Mouse (Mus musculus) CH12.LX (cell line): ENCODE data around the gene Cldnd1. TPM values are rescaled to one million over a fixed set of nuclear protein-coding genes. Genes with fewer than 3 reads are reported as not detected.

Source experiments
- DNase-seq: peaks from one replicate; pipeline ENCODE4 v3.0.0-alpha.2; 2013; ENCODE audit errors: extremely low read depth
- H3K27ac ChIP-seq: 2 replicates; pipeline ENCODE4 v1.5.1; 2012; ENCODE audit warnings: low read depth, mild to moderate bottlenecking, control low read depth, moderate library complexity; ENCODE audit not compliant: insufficient read depth
- H3K27me3 ChIP-seq: replicated peaks from 2 replicates; pipeline ENCODE3; 2012; ENCODE audit warnings: inconsistent platforms
- H3K36me3 ChIP-seq, 2 experiments: replicated peaks in 1 of 2; 2 replicates each; pipeline versions ENCODE3 to v1.6.1; 2012; ENCODE audit warnings: inconsistent platforms in 1 of 2, low read length in 1 of 2, mild to moderate bottlenecking in 1 of 2, mixed read lengths in 1 of 2, moderate library complexity in 1 of 2; ENCODE audit not compliant: control insufficient read depth in 1 of 2, insufficient read depth in 1 of 2
- H3K4me1 ChIP-seq, 2 experiments: 2 replicates each; pipeline ENCODE4 v1.6.1; 2012; ENCODE audit warnings: inconsistent platforms in 1 of 2, moderate library complexity in 1 of 2; ENCODE audit not compliant: insufficient read depth in 2 of 2, control insufficient read depth in 1 of 2
- H3K4me2 ChIP-seq: 2 replicates; pipeline ENCODE4 v1.6.1; 2012; ENCODE audit warnings: low read depth, mild to moderate bottlenecking, control low read depth; ENCODE audit not compliant: poor library complexity, insufficient read depth, severe bottlenecking
- H3K4me3 ChIP-seq, 3 experiments: fragments of 150-350 bp in 1 of 3; sonication (generic) in 1 of 3; replicated peaks in 1 of 3; 2 replicates each; pipeline versions ENCODE3 to v1.5.1; 2011 to 2012; ENCODE audit warnings: low read depth in 2 of 3, low read length in 2 of 3, mild to moderate bottlenecking in 2 of 3, moderate library complexity in 2 of 3, control low read depth in 1 of 3, improper control_type of control experiment in 1 of 3, inconsistent platforms in 1 of 3, mixed read lengths in 1 of 3; ENCODE audit not compliant: poor library complexity in 1 of 3
- H3K79me2 ChIP-seq: replicated peaks from 2 replicates; pipeline ENCODE4 v1.6.1; 2012; ENCODE audit warnings: mild to moderate bottlenecking, moderate library complexity; ENCODE audit not compliant: control insufficient read depth, poor library complexity, insufficient read depth, severe bottlenecking; ENCODE audit errors: extremely low read depth
- H3K9ac ChIP-seq: 2 replicates; pipeline ENCODE4 v1.6.1; 2012; ENCODE audit warnings: low read depth, mild to moderate bottlenecking, control low read depth, moderate library complexity; ENCODE audit not compliant: insufficient read depth
- H3K9me3 ChIP-seq: replicated peaks from 2 replicates; pipeline ENCODE3; 2012; ENCODE audit warnings: low read length, inconsistent platforms, mixed read lengths
- BHLHE40 ChIP-seq: IDR thresholded peaks from 2 replicates; pipeline ENCODE4 v1.6.1; 2011; ENCODE audit warnings: mild to moderate bottlenecking, low read depth, low read length, improper control_type of control experiment
- CHD1 ChIP-seq: IDR thresholded peaks from 2 replicates; pipeline ENCODE4 v1.6.1; 2012; ENCODE audit warnings: low read depth, low read length, improper control_type of control experiment, inconsistent platforms
- CHD2 ChIP-seq: IDR thresholded peaks from 2 replicates; pipeline ENCODE4 v1.6.1; 2011; ENCODE audit warnings: low read length, improper control_type of control experiment
- CTCF ChIP-seq, 2 experiments: IDR thresholded peaks in 1 of 2; conservative IDR thresholded peaks in 1 of 2; 2 replicates each; pipeline ENCODE4 v1.5.1; 2011 to 2012; ENCODE audit warnings: low read depth in 2 of 2, low read length in 2 of 2, improper control_type of control experiment in 1 of 2, inconsistent platforms in 1 of 2, mild to moderate bottlenecking in 1 of 2, moderate library complexity in 1 of 2
- E2F4 ChIP-seq: IDR thresholded peaks from 2 replicates; pipeline ENCODE4 v1.6.1; 2011; ENCODE audit warnings: low read depth, low read length, improper control_type of control experiment; ENCODE audit not compliant: insufficient replicate concordance
- ELF1 ChIP-seq: IDR thresholded peaks from 2 replicates; pipeline ENCODE4 v1.6.1; 2014; ENCODE audit warnings: low read depth, mild to moderate bottlenecking, inconsistent platforms, low read length, improper control_type of control experiment
- EP300 ChIP-seq: IDR thresholded peaks from 2 replicates; pipeline ENCODE4 v1.6.1; 2011; ENCODE audit warnings: low read length, improper control_type of control experiment
- ETS1 ChIP-seq: conservative IDR thresholded peaks from 2 replicates; pipeline ENCODE4 v1.6.1; 2012; ENCODE audit warnings: low read depth, mild to moderate bottlenecking, inconsistent platforms, low read length, improper control_type of control experiment, moderate library complexity
- GABPA ChIP-seq: IDR thresholded peaks from 2 replicates; pipeline ENCODE4 v1.6.1; 2012; ENCODE audit warnings: low read depth, low read length, improper control_type of control experiment, inconsistent platforms; ENCODE audit not compliant: insufficient replicate concordance
- HCFC1 ChIP-seq: IDR thresholded peaks from 2 replicates; pipeline ENCODE4 v1.6.1; 2012; ENCODE audit warnings: low read depth, mild to moderate bottlenecking, inconsistent platforms, low read length, improper control_type of control experiment
- IRF4 ChIP-seq: IDR thresholded peaks from 2 replicates; pipeline ENCODE4 v1.6.1; 2014; ENCODE audit warnings: low read depth, mild to moderate bottlenecking, inconsistent platforms, low read length, improper control_type of control experiment
- JUN ChIP-seq: IDR thresholded peaks from 2 replicates; pipeline ENCODE4 v1.6.1; 2011; ENCODE audit warnings: low read depth, mild to moderate bottlenecking, low read length, improper control_type of control experiment, moderate library complexity; ENCODE audit not compliant: insufficient read depth
- JUND ChIP-seq: conservative IDR thresholded peaks from 2 replicates; pipeline ENCODE4 v1.6.1; 2011; ENCODE audit warnings: low read depth, low read length, improper control_type of control experiment
- KAT2A ChIP-seq: IDR thresholded peaks from 2 replicates; pipeline ENCODE4 v1.6.1; 2012; ENCODE audit warnings: low read length, improper control_type of control experiment, inconsistent platforms; ENCODE audit not compliant: insufficient replicate concordance
- MAFK ChIP-seq: IDR thresholded peaks from 2 replicates; pipeline ENCODE4 v1.6.1; 2011; ENCODE audit warnings: low read length, improper control_type of control experiment; ENCODE audit not compliant: insufficient replicate concordance
- MAX ChIP-seq: IDR thresholded peaks from 2 replicates; pipeline ENCODE4 v1.6.1; 2011; ENCODE audit warnings: low read length, improper control_type of control experiment
- MAZ ChIP-seq: IDR thresholded peaks from 2 replicates; pipeline ENCODE4 v1.6.1; 2012; ENCODE audit warnings: low read depth, mild to moderate bottlenecking, inconsistent platforms, low read length, improper control_type of control experiment, moderate library complexity
- MEF2A ChIP-seq: IDR thresholded peaks from 2 replicates; pipeline ENCODE4 v1.6.1; 2014; ENCODE audit warnings: low read depth, mild to moderate bottlenecking, inconsistent platforms, low read length, improper control_type of control experiment, borderline replicate concordance
- MXI1 ChIP-seq: IDR thresholded peaks from 2 replicates; pipeline ENCODE4 v1.6.1; 2011; ENCODE audit warnings: mild to moderate bottlenecking, low read depth, low read length, improper control_type of control experiment
- MYC ChIP-seq: IDR thresholded peaks from 2 replicates; pipeline ENCODE4 v1.6.1; 2011; ENCODE audit warnings: low read depth, mild to moderate bottlenecking, improper control_type of control experiment, low read length
- NELFE ChIP-seq: IDR thresholded peaks from 2 replicates; pipeline ENCODE4 v1.6.1; 2011; ENCODE audit warnings: low read depth, low read length, improper control_type of control experiment
- NRF1 ChIP-seq: IDR thresholded peaks from 2 replicates; pipeline ENCODE4 v1.6.1; 2014; ENCODE audit warnings: low read depth, mild to moderate bottlenecking, inconsistent platforms, low read length, improper control_type of control experiment, moderate library complexity
- PAX5 ChIP-seq: IDR thresholded peaks from 2 replicates; pipeline ENCODE4 v1.6.1; 2012; ENCODE audit warnings: low read length, inconsistent platforms, mixed read lengths
- POLR2A ChIP-seq: IDR thresholded peaks from 2 replicates; pipeline ENCODE4 v1.6.1; 2011; ENCODE audit warnings: low read depth, mild to moderate bottlenecking, improper control_type of control experiment, low read length
- POLR2AphosphoS2 ChIP-seq: IDR thresholded peaks from 2 replicates; pipeline ENCODE4 v1.6.1; 2011; ENCODE audit warnings: low read depth, low read length, improper control_type of control experiment
- RAD21 ChIP-seq: IDR thresholded peaks from 2 replicates; pipeline ENCODE4 v1.6.1; 2011; ENCODE audit warnings: low read depth, mild to moderate bottlenecking, low read length, improper control_type of control experiment, moderate library complexity
- RCOR1 ChIP-seq: conservative IDR thresholded peaks from 2 replicates; pipeline ENCODE4 v1.6.1; 2012; ENCODE audit warnings: low read depth, mild to moderate bottlenecking, inconsistent platforms, low read length, improper control_type of control experiment
- SIN3A ChIP-seq: IDR thresholded peaks from 2 replicates; pipeline ENCODE4 v1.6.1; 2012; ENCODE audit warnings: low read length, improper control_type of control experiment, inconsistent platforms
- SMC3 ChIP-seq: IDR thresholded peaks from 2 replicates; pipeline ENCODE4 v1.6.1; 2011; ENCODE audit warnings: low read depth, low read length, improper control_type of control experiment
- TBP ChIP-seq: conservative IDR thresholded peaks from 2 replicates; pipeline ENCODE4 v1.6.1; 2011; ENCODE audit warnings: low read depth, low read length, improper control_type of control experiment
- TCF12 ChIP-seq: IDR thresholded peaks from 2 replicates; pipeline ENCODE4 v1.6.1; 2014; ENCODE audit warnings: low read depth, mild to moderate bottlenecking, inconsistent platforms, low read length, improper control_type of control experiment
- UBTF ChIP-seq: IDR thresholded peaks from 2 replicates; pipeline ENCODE4 v1.6.1; 2012; ENCODE audit warnings: low read depth, mild to moderate bottlenecking, inconsistent platforms, low read length, improper control_type of control experiment, moderate library complexity
- USF1 ChIP-seq: IDR thresholded peaks from 2 replicates; pipeline ENCODE4 v1.6.1; 2014; ENCODE audit warnings: low read depth, mild to moderate bottlenecking, inconsistent platforms, low read length, improper control_type of control experiment
- USF2 ChIP-seq: conservative IDR thresholded peaks from 2 replicates; pipeline ENCODE4 v1.6.1; 2011; ENCODE audit warnings: low read depth, low read length, improper control_type of control experiment
- ZC3H11A ChIP-seq: IDR thresholded peaks from 2 replicates; pipeline ENCODE4 v1.6.1; 2012; ENCODE audit warnings: low read depth, mild to moderate bottlenecking, inconsistent platforms, low read length, improper control_type of control experiment
- ZKSCAN1 ChIP-seq: IDR thresholded peaks from 2 replicates; pipeline ENCODE4 v1.6.1; 2012; ENCODE audit warnings: low read depth, inconsistent platforms, low read length, improper control_type of control experiment, borderline replicate concordance
- ZMIZ1 ChIP-seq: IDR thresholded peaks from 2 replicates; pipeline ENCODE4 v1.6.1; 2012; ENCODE audit warnings: low read depth, mild to moderate bottlenecking, inconsistent platforms, low read length, improper control_type of control experiment
- ZNF384 ChIP-seq: IDR thresholded peaks from 2 replicates; pipeline ENCODE4 v1.6.1; 2012; ENCODE audit warnings: low read depth, low read length, improper control_type of control experiment, inconsistent platforms
- dilution Hi-C: fragments of 300-500 bp; cut with MboI; formaldehyde crosslinking; loops from 2 replicates; pipeline ENCODE4 v1.14.3; 2020; ENCODE audit warnings: low sequenced_read_pairs; ENCODE audit not compliant: extremely low pct_unique_long_range_greater_than_20kb, extremely low pct_ligation_motif_present
- in situ Hi-C: fragments of 300-500 bp; cut with MboI; formaldehyde crosslinking; loops from 3 replicates; pipeline ENCODE4 v1.14.3; 2019; ENCODE audit warnings: low sequenced_read_pairs, low pct_ligation_motif_present, low pct_unique_long_range_greater_than_20kb, mixed read lengths
- polyA plus RNA-seq: library from polyadenylated mRNA; unstranded; fragments of >175 nt; gene quantifications from 2 replicates; pipeline ENCODE4 v1.2.1, GENCODE M21; 2012; ENCODE audit warnings: low read depth; ENCODE audit not compliant: insufficient read length
- total RNA-seq, 2 experiments: library from RNA; depleted of rRNA; stranded (reverse); fragments of 300-350 nt in 1 of 2; fragments of >200 nt in 1 of 2; gene quantifications; 2 replicates each; pipeline ENCODE4 v1.2.3; 2012 to 2014

The Cldnd1 gene
- total and polyA plus RNA-seq, 3 experiments = 59.9 to 80.6 (median 78.7) TPM

DNA sequence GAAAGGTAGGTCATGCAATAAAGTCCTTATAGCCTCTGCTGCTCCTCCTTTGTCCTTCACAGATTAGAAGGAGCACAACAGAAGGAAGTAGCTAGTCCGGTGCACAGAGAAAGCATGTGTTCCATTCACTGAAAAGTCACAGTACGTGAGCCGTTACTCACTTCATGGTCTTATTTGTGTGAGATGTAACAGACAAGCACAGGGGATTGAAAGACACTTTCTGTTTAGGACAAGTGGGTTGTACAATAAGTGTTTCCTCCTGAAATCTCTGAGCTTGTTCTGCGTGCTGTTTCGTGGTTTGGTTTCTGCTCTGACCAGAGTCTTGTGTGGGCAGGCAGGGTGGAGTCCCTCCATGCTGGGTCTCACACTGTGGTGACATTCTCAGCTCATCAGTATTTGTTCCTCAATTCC, 37.4 kb upstream of the Cldnd1 start:
- H3K4me1 ChIP-seq = peaks cover 11 to 51% of the 10 kb centered on the region in 2 experiments

DNA sequence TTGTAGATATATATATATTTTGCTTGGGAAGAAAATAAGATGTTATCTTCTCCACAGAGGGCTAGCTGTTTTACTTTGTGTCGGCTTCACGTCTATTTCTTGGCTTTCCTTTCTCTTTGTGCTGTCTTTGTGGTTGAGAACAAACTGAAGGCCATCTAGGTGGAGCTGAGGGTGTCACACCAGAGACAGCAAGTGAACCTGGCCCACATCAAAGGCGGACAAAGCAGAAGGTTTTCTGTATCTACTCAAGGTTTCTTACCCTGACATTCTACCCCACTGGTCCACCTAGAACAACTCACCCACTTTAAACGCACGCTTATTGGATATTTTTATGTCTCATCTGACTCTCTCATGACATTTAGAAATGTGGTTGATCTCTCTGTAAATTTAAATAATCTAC, 33.6 kb upstream of the Cldnd1 start:
- H3K27me3 ChIP-seq = no peaks in the 10 kb centered on the region
- no peak overlapping the region for H3K4me3 ChIP-seq
- no peaks in the 10 kb centered on the region for H3K36me3 ChIP-seq
- in situ Hi-C loops = no loop called here
- no peak overlapping the region for H3K4me2 ChIP-seq
- dilution Hi-C loops = no loop called here
- no peaks in the 10 kb centered on the region for H3K79me2 ChIP-seq
- no peak overlapping the region for H3K27ac ChIP-seq
- no peak for DNase-seq
- H3K9ac ChIP-seq = no peak overlapping the region
- H3K9me3 ChIP-seq = no peaks in the 10 kb centered on the region
- H3K4me1 ChIP-seq = peaks cover 17 to 53% of the 10 kb centered on the region in 2 experiments
- TF ChIP-seq ZNF384 (no peak), RCOR1 (no peak), UBTF (no peak), MXI1 (no peak), MAZ (no peak), POLR2AphosphoS2 (no peak), JUN (no peak), NELFE (no peak)
- TF ChIP-seq, all 38 proteins: peak for 0

More for the DNA sequence above, 37.4 kb upstream of the Cldnd1 start:
- no peaks in the 10 kb centered on the region for H3K79me2 ChIP-seq
- H3K9ac ChIP-seq = peak overlapping the region; percentile 62
- peak overlapping the region; percentile 88 for H3K4me2 ChIP-seq
- peak; percentile 85; the same call in 1 of the 2 replicates for TF ChIP-seq SIN3A
- no peak for TF ChIP-seq MAFK
- no peak for TF ChIP-seq USF2
- peak; percentile 94 for TF ChIP-seq MYC
- TF ChIP-seq ZC3H11A = no peak
- no peak for TF ChIP-seq PAX5
- peak; percentile 83; the same call in 1 of the 2 replicates for TF ChIP-seq POLR2AphosphoS2
- peak; percentile 83 for TF ChIP-seq ZMIZ1
- peak; percentile 63; the same call in 1 of the 2 replicates for TF ChIP-seq CHD2
- peak; percentile 56; the same call in 1 of the 2 replicates for TF ChIP-seq HCFC1
- peak; percentile 94 for TF ChIP-seq TCF12
- TF ChIP-seq POLR2A = peak; percentile 63
- peak; percentile 89 for TF ChIP-seq BHLHE40
- TF ChIP-seq ETS1 = peak; percentile 86
- TF ChIP-seq TBP = peak; percentile 85
- 0 out of 2 replicates have a peak, but pooled peaks have one; percentile 35 for TF ChIP-seq NRF1
- peak; percentile 95 for TF ChIP-seq CHD1
- TF ChIP-seq JUN = no peak; the same call in 1 of the 2 replicates
- TF ChIP-seq MAZ = peak; percentile 43; the same call in 1 of the 2 replicates
- peak; percentile 10; the same call in 1 of the 2 replicates for TF ChIP-seq SMC3
- TF ChIP-seq MAX = peak; percentile 85
- no peak for TF ChIP-seq ZKSCAN1
- no peak for TF ChIP-seq RCOR1
- TF ChIP-seq MXI1 = peak; percentile 91
- TF ChIP-seq CTCF (conservative IDR thresholded peaks at IDR 0.05 in 1 of 2, IDR thresholded peaks at IDR 0.05 in 1 of 2; ENCODE audit: low read depth in 2 of 2, low read length in 2 of 2) = no peak
- TF ChIP-seq ELF1 = no peak
- peak; percentile 85 for TF ChIP-seq EP300
- peak; percentile 82 for TF ChIP-seq IRF4
- peak; percentile 65; the same call in 1 of the 2 replicates for TF ChIP-seq NELFE
- TF ChIP-seq E2F4 = no peak
- no peak for TF ChIP-seq USF1
- TF ChIP-seq JUND = peak; percentile 69
- no peak for TF ChIP-seq UBTF
- TF ChIP-seq KAT2A = no peak
- no peak for TF ChIP-seq GABPA
- TF ChIP-seq ZNF384 = no peak
- TF ChIP-seq MEF2A = peak; percentile 79; the same call in 1 of the 2 replicates
- peak; percentile 1; the same call in 1 of the 2 replicates for TF ChIP-seq RAD21
- TF ChIP-seq, all 38 proteins: peak for 23
- H3K36me3 ChIP-seq = no peaks in the 10 kb centered on the region
- H3K4me3 ChIP-seq = peak overlapping the region in 2 of 3 experiments; percentile 17 to 52
- in situ Hi-C loops = no loop called here
- H3K27ac ChIP-seq = peak overlapping the region; percentile 99
- no peaks in the 10 kb centered on the region for H3K27me3 ChIP-seq
- peak; percentile 90 for DNase-seq
- dilution Hi-C loops = no loop called here
- no peaks in the 10 kb centered on the region for H3K9me3 ChIP-seq
